Mouse (Mus musculus) liver, embryonic 14.5 days (tissue): ENCODE results near the gene Kmt2b.

Experiments used
- CTCF ChIP-seq: IDR thresholded peaks from 2 replicates; pipeline ENCODE4 v1.5.1; 2016; ENCODE audit warnings: antibody characterized with exemption, low read depth, control low read depth
- EP300 ChIP-seq: IDR thresholded peaks from 2 replicates; pipeline ENCODE4 v1.6.1; 2016; ENCODE audit warnings: antibody characterized with exemption, low read depth

- TF ChIP-seq CTCF = no peak
- TF ChIP-seq EP300 = no peak
Observed at GRCm38 (mm10) chr7:30625530-30626384, 37.2 kb upstream of the Kmt2b start, which contains the start of gene Cox6b1.
